Mouse (Mus musculus): ENCODE data around the gene Tmem208.

DNA sequence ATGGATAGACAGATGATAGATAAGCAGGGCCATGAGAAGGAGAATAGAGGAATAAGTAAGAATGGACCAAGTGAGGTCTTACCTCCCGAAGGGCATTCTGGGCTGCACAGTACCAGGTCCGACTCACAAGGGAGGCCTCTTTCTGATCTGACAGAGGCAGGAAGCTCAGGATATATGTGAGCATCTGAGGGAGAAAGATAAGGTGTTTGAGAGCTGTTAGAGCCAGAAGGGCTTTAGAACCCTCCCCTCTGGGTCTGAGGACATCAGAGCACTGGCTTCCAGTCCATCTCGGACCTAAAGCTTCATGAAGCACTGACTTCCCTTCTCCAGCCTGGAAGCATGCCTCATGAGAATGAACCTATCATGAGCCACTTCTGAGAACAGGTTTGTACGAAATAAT is 3.0 kb upstream of the Tmem208 start:
- TF ChIP-seq CTCF (IDR thresholded peaks at IDR 0.05; ENCODE audit: low read depth, low read length): no peak
- TF ChIP-seq EP300 (IDR thresholded peaks at IDR 0.05; ENCODE audit: insufficient read depth, low read depth, low read length): no peak
